Mouse (Mus musculus): Measurements from ENCODE around the gene Tns2. TPM values are rescaled to one million over a fixed set of nuclear protein-coding genes. Genes with fewer than 3 reads are reported as not detected.

The Tns2 gene
- total and polyA plus RNA-seq, 3 experiments, result 0.42 to 3.1 TPM; not detected in 1

DNA sequence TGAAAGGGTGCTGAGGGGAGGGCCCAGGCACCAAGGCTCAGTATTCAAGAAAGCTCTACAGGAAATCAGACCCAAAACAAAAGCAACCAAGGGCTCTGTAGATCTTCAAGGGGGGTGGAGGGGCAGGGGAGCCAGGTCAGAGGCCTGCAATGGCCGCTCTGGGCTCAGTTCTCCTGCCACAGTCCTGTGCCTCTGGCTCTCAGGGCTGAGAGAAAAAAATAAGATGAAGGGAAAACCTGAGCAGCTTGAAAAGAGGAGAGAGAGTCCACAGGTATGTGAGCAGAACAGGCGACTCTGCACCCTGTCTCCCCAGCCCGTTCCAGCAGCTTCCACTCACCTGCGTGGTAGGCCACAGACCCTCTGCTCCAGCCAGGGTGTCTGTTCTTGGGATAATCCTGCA is 18.4 kb downstream of the Tns2 start:
- Histone ChIP-seq H3K4me3 (ENCODE audit: control insufficient read depth in 1 of 2, insufficient read depth in 1 of 2, low read depth in 2 of 2, low read length in 2 of 2) (no peak overlapping the region), H3K27ac (ENCODE audit: control insufficient read depth, low read depth, low read length) (no peak overlapping the region), H3K9ac (ENCODE audit: control insufficient read depth, low read depth, low read length, poor library complexity, severe bottlenecking) (no peak overlapping the region), H3K36me3 (ENCODE audit: control insufficient read depth in 1 of 2, insufficient read depth in 2 of 2, low read length in 2 of 2) (peaks cover 0 to 5% of the 10 kb centered on the region in 2 experiments; a peak in 2 of 4 replicates), H3K79me2 (ENCODE audit: control insufficient read depth, insufficient read depth, low read length, poor library complexity) (no peaks in the 10 kb centered on the region), H3K27me3 (ENCODE audit: control insufficient read depth in 1 of 2, insufficient read depth in 2 of 2, low read length in 2 of 2) (no peaks in the 10 kb centered on the region), H3K9me3 (replicated peaks; ENCODE audit: insufficient read depth, low read length) (no peaks in the 10 kb centered on the region), H3K4me1 (ENCODE audit: control insufficient read depth in 1 of 2, insufficient read depth in 2 of 2, low read length in 2 of 2) (no peaks in the 10 kb centered on the region)
- no peak for DNase-seq (ENCODE audit: low read depth, low spot score)
- TF ChIP-seq NELFE (IDR thresholded peaks at IDR 0.05; ENCODE audit: low read depth, low read length), result no peak
- TF ChIP-seq UBTF (IDR thresholded peaks at IDR 0.05; ENCODE audit: borderline replicate concordance, insufficient read depth, low read depth, low read length), result no peak
- no peak for TF ChIP-seq EP300 (IDR thresholded peaks at IDR 0.05; ENCODE audit: low read depth in 1 of 2, low read length in 2 of 2)
- no peak for TF ChIP-seq TBP (IDR thresholded peaks at IDR 0.05; ENCODE audit: low read depth, low read length)
- no peak for TF ChIP-seq HCFC1 (IDR thresholded peaks at IDR 0.05; ENCODE audit: low read depth, low read length)
- no peak for TF ChIP-seq TCF12 (IDR thresholded peaks at IDR 0.05; ENCODE audit: low read depth, low read length)
- TF ChIP-seq MAZ (IDR thresholded peaks at IDR 0.05; ENCODE audit: low read depth, low read length), result no peak
- no peak for TF ChIP-seq RAD21 (IDR thresholded peaks at IDR 0.05; ENCODE audit: low read depth, low read length)
- TF ChIP-seq CHD1 (IDR thresholded peaks at IDR 0.05; ENCODE audit: low read depth, low read length), result no peak
- no peak for TF ChIP-seq POLR2AphosphoS5 (IDR thresholded peaks at IDR 0.05; ENCODE audit: borderline replicate concordance, low read depth, low read length)
- no peak for TF ChIP-seq ZC3H11A (IDR thresholded peaks at IDR 0.05; ENCODE audit: low read depth, low read length)
- TF ChIP-seq MYB (IDR thresholded peaks at IDR 0.05; ENCODE audit: low read depth, low read length), result no peak
- no peak for TF ChIP-seq ETS1 (IDR thresholded peaks at IDR 0.05; ENCODE audit: low read depth, low read length)
- TF ChIP-seq MYC (IDR thresholded peaks at IDR 0.05; ENCODE audit: low read depth, low read length), result no peak
- TF ChIP-seq POLR2AphosphoS2 (IDR thresholded peaks at IDR 0.05; ENCODE audit: low read length), result no peak
- no peak for TF ChIP-seq NRF1 (IDR thresholded peaks at IDR 0.05; ENCODE audit: insufficient read depth, low read depth, low read length, poor library complexity, severe bottlenecking)

DNA sequence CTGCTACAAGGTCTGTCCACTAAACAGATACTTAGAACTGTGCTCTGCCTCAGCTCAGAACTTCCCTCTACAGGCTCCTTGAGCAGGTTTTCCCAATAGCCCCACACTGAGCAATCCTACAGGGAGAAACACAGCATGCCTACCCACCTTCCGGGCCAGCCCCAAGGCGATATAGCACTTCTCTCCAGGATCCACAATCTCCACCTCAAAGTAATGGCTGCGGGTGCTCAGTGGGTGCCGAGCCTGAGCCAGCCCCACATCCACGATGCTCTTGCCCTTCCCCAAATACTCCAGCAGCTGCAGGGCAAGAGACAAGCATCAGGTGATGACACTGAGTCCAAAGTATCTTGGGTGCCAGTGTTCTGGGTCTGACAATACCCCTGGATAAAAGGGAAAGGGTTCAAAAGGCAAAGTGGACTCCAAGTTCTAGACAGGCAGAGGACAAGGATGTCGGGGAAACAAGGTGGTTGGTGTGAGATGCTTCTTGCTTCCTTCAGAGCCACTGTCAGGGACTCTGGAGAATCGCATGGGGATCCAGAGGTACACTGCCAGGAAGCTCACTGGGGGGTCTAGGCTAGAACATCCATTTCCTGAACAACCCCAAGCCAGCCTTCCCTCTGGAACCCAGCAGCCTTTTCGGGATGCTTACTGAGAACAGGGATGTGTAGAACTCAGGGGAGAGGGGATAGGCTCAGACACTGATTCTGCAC is 19.1 kb downstream of the Tns2 start:
- Histone ChIP-seq H3K79me2 (ENCODE audit: control insufficient read depth, insufficient read depth, low read length, poor library complexity) (no peaks in the 10 kb centered on the region), H3K9ac (ENCODE audit: control insufficient read depth, low read depth, low read length, poor library complexity, severe bottlenecking) (no peak overlapping the region), H3K27me3 (ENCODE audit: control insufficient read depth in 1 of 2, insufficient read depth in 2 of 2, low read length in 2 of 2) (no peaks in the 10 kb centered on the region), H3K36me3 (ENCODE audit: control insufficient read depth in 1 of 2, insufficient read depth in 2 of 2, low read length in 2 of 2) (peaks cover 0 to 5% of the 10 kb centered on the region in 2 experiments; a peak in 2 of 4 replicates), H3K27ac (ENCODE audit: control insufficient read depth, low read depth, low read length) (no peak overlapping the region), H3K9me3 (replicated peaks; ENCODE audit: insufficient read depth, low read length) (no peaks in the 10 kb centered on the region), H3K4me1 (ENCODE audit: control insufficient read depth in 1 of 2, insufficient read depth in 2 of 2, low read length in 2 of 2) (no peaks in the 10 kb centered on the region), H3K4me3 (ENCODE audit: control insufficient read depth in 1 of 2, insufficient read depth in 1 of 2, low read depth in 2 of 2, low read length in 2 of 2) (no peak overlapping the region)
- no peak for DNase-seq (ENCODE audit: low read depth, low spot score)
- TF ChIP-seq GATA1 (IDR thresholded peaks at IDR 0.05; ENCODE audit: low read depth, low read length), result no peak
- no peak for TF ChIP-seq POLR2AphosphoS5 (IDR thresholded peaks at IDR 0.05; ENCODE audit: borderline replicate concordance, low read depth, low read length)
- TF ChIP-seq ETS1 (IDR thresholded peaks at IDR 0.05; ENCODE audit: low read depth, low read length), result no peak
- TF ChIP-seq MAFK (IDR thresholded peaks at IDR 0.05; ENCODE audit: borderline replicate concordance, low read depth, low read length), result no peak
- TF ChIP-seq MYC (IDR thresholded peaks at IDR 0.05; ENCODE audit: low read depth, low read length), result no peak
- TF ChIP-seq MAZ (IDR thresholded peaks at IDR 0.05; ENCODE audit: low read depth, low read length), result no peak
- no peak for TF ChIP-seq MYB (IDR thresholded peaks at IDR 0.05; ENCODE audit: low read depth, low read length)
- no peak for TF ChIP-seq GABPA (IDR thresholded peaks at IDR 0.05; ENCODE audit: low read depth, low read length)
- TF ChIP-seq BHLHE40 (IDR thresholded peaks at IDR 0.05; ENCODE audit: borderline replicate concordance, low read depth, low read length), result no peak

All from MEL (cell line).